Mouse (Mus musculus) left cerebral cortex, adult 11 months (tissue): ENCODE measurements around the gene Klhl11.

Source experiments
- DNase-seq: peaks from one replicate; pipeline ENCODE4 v3.0.0; 2022; ENCODE audit warnings: low spot score

Klhl11 gene

DNA sequence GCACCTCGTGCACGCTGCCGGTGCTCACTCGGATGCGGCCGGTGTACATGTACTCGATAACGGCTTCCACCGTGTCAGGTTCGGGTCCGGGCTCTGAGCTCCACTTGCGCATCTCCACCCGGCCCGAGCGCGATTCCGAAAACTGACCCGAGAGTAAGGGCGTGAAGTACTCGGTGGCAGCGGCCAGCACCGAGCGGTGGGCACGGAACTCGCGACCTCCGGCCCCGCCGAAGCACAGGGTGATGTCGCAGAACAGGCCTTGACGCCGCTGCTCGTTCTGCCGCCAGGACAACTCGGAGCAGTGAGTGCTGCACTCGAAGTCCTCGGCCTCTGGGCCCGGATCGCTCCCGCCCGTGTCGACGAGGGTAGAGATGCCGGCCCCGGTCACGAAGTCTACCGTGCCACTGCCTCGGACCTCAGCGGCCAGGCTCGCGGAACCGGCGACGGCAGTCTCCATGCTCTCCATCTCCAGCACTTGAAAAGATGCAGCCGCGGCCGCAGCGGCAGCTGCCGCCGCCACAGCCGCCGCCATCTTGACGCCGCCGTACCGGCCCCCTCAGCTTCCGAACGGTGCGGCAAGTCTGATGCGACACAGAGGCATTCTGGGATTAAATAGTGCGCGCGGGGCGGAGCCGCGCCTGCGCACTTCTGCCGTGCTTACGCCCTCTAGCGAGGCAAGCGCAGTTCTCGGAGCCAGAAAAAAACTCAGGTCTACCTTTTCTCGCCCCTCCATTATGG is at the start of gene Klhl11:
Gene Klhl11, minus strand, starts transcription at position 545 of the 738 bp plus-strand sequence.
- DNase-seq, result peak; percentile 80

DNA sequence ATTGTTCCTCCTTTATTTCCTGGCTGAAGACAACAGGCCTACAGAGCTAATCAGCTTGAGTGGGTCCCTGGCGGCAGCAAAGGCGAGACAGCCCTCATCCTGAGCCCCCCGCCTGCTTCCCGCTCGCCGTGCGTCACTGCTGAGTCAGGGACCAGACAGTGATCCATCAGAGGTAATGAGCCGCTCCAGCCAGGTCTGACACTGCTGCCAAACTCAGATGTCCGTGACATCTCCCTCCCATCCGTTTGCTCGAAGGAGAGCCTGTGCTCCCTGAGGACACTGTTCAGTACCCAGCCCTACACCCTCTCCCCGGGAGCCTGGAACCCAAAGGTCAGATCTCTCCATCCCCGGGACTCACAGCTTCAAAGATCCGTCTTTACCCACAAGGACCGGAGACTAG is 48.3 kb upstream of the Klhl11 start:
- no peak for DNase-seq

DNA sequence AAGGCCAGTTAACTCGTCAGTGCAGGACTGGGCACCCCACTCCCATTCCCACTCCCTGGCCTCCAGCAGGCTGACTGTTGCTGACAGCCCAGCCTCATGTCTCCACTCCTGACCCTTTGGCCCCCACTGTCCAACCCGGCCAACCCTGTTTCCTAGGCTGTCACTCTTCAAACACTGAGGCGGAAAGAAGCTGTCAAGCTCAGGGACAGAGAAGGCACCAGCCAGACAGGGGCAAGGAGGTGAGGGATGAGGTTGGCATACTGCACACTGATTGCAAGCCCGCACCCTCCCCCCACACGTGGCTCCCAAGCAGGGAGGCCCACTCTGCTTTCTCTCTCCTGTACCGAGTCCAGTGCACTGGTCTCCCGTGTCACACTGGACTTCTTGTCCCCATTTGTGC is 46.6 kb upstream of the Klhl11 start:
- DNase-seq, result no peak

DNA sequence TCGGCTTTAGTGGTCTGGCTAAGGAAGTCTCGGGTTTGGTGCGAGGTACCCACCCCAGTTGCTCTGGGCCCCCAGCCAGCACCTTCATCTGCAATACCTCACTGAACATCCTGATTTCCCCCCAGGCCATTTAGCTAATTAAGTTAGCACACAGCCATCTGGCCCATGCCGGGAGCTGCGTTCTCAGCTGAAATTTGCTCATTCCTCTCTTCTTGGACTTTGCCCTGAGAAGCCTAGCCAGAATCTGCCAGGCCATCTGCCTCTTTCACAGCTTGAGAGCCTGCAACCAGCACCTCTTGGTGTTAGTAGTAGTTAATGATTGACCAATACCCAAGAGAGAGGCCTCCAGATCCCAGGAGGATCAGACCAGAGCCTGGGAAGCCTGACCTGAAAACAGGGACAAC is 45.6 kb upstream of the Klhl11 start:
- no peak for DNase-seq

DNA sequence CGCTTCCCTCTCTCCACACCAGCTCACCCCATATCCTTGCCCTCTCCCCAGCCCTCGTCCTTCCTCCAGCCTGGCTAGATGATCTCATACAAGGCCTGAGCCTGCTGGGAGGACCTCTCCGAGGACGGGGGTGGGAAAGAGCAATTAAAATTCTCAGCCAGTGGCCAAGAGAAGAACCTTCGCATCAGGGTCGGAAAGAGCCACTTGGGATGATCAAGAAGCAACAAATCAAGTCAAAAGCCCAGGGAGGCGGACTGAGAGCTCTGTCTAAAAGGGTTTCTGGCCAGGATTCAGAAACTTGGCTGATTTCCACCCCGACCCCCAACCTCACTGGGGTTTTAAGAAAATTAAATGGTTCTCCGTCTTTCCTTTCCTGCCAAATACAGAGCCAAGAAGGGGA is 43.8 kb upstream of the Klhl11 start:
- no peak for DNase-seq

DNA sequence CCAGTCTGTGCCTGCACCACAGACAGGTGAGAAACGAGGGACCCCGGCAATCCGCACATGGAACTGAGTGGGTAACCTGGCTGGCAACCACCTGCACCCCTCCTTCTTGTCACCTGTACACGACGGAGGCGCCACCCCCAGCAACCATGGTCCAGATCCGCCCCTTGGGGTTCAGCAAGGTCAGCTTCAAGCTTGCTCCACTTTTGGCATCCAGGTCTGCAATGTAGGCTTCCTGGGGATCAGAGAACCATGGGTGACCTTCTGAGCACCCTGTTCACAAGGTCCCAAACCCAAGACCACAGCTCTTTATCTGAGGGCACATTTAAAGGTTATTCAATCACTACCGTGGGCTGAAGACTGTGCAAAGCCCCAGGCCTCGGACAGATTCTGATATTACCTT is 43.2 kb upstream of the Klhl11 start:
- DNase-seq, result no peak

DNA sequence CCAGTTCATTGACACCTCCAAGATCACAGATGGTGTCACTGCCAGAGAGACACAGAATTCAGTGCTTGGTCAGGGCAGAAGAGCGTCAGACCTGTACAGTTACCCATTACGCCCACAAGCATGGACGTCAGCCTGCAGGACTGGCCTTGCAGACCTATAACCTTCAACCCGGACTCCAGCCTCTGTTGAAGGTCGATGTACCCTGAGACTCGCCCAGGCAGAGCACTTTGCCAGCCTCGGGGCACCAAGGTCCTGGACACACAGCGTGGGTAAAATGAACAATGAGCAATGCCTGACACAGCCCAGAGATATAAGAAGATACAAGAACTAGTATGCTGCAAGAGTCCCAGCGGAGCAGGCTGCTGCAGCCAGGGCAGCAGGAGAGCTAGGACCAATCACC is 42.5 kb upstream of the Klhl11 start:
- DNase-seq, result no peak

DNA sequence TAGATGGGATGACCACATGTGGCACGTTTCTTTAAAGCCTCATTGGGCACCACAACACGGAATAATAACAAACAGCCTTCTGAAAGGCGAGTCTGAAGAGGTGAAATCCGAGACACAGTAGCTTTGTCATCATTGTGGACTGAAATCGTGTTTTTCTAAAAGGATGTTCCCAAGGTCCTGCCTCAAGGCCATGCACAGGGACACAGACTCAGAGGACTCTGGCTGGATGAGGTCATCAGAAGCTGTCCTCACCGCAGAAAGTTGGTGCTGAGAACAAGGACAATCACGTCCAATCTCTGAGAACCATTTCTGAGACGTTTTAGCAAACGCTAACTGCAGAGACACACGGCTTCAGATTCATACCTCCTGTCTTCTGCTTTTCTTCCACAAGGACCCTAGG is 41.2 kb upstream of the Klhl11 start:
- no peak for DNase-seq

DNA sequence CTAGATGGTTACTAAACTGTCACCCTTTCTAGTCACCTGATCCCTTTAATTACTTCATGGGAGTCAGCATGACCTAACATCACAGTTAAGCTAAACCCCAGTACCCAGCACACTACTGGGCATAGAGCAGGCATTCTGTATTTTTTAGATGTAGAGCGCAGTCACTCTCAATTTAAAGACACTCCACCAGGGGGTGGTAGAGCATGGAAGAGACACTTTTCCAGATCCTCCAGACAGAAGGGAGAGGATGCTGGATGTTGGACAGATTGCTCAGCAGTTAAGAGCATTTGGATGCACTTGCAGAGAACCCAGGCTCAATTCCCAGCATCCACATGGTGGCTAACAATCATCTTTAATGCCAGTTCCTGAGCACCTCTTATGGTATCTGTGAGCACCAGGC is 39.8 kb upstream of the Klhl11 start:
- no peak for DNase-seq

DNA sequence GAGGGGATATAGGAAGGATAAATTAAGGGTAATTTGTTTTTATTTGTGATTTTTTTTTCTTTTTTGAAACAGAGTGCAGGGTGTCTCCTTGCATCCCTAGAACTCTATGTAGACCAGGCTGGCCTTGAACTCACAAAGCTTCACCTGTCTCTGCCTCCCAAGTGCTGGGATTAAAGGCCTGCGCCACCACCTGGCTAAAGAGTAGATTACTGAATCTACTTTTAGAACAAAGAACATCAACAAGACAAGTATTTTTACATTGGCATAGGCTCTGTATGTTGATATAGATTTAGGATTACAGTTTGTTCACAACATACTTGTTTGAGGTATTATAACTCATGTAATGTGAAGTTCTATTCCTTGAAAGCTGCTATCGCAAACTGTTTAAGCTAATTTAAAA is 38.0 kb upstream of the Klhl11 start:
- DNase-seq, result no peak

DNA sequence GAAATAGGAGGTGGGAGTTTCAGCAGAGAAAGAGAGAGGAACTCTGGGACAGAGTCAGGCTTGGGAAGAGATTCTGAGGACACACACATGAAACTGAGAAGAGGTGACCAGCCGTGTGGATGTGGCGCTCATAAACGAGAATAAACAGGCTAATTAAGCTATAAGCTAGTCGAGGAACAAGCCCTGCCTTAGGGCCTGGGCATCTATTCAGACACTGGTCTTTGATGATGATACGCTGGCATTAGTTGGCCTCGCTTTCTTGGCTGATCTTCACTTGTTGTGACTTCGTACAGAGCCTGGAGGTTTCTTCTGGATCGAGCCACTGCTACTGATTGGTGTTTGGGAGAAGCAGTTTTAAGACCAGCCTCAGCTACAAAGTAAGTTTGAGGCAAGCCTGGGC is 33.5 kb upstream of the Klhl11 start:
- no peak for DNase-seq

DNA sequence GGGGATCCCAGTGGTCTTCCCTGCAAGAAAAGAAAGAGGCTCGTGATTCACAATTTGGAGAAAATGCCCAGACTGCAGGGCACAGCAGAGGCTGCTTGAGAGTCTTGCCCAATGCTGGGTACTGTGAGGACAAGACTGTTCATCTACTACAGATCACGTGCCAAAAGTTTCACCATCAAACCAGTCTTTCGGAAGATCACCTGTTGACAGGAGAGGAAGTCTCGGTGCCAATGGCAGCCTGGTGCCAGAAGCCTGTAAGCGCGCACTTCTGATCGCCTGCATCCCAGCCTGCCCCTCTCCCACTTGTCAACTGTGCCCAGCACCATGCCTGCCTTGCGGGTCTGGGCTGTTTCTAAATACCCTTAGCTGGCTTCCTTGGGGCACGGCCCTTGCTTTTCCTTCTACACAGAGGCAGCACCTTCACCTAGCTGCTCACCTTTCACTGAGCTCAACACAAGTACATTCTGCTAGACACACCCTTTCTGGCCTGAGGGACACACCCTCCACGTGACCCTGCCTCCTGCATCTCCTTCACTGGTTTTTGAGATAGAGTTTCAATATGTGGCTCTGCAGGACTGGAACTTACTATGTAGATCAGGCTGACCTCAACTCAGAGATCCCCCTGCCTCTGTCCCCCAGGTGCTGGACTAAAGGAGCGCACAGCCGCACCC is 32.6 kb upstream of the Klhl11 start:
- DNase-seq, result no peak

DNA sequence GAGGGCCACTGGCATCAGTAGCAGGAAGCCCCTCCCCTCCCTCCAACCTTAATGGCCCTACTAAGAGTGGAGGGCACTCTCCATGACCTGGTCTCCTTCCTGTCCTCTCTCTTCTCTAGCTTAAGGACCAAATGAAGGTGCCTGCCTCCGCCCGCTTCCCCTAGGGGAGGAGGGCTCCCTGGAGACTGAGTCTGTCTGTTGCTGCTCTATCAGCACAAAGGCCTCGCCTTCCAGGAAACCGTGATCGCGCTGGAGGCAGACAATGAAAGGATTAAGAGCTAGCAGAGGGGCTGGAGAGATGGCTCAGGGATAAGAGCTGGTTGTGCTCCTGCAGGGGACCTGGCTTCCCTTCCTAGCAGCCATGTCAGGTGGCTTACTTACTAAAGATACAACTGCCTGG is 28.8 kb upstream of the Klhl11 start:
- DNase-seq, result no peak

DNA sequence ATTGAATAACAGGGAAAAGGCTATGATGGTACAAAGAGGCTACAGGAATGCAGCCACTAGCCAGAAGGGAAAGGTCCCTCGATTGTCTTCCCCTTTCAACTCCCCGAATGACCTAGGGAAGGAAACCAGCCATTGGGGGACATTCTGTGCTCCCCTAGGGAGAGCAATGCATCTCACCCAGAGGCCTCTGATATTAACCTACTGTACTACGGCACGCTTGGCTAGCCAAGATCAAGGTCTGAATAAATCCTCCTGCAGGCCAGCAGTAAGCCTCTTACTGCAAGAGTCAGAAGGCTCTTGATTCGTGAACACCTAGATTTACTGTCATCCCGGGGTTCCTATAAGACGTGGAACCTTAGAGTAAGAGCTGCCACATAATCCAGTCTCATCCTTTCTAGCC is 28.1 kb upstream of the Klhl11 start:
- no peak for DNase-seq

DNA sequence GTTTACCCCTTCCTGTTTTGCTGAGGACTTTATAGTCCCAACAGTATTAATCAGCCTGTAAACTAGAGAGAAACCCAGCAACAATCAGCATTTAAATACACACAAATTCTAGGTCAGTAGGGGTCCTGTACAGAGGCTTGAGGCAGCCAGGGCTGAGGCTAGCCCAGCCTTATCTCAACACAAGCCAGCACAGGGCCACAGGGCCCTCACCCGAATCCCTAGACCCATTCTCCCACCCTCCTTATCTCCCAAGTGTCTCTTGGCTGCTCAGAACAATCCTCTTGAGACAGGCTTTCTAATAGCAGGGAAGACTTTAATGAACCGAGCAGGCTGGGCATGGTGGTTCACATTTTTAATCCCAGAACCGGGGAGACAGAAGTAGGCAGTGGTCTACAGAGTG is 27.7 kb upstream of the Klhl11 start:
- DNase-seq, result no peak

DNA sequence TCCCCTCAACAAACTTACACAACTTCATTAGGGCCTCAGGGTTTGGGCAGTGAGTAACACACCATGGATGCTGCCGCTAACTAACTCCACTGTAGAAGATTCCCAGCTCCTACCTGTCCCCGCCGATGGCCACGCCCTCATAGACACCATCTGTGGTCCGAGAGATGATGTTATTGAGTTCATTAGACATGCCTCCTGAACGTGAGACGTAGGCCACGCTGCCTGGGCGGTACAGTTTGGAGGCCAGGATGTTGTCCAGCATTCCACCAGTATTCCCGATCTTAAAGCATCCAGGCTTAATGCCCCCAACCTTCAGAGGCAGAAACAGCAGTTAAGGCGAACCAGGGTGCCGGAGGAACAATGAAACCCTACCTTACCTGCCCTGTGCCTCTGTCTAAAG is 21.2 kb upstream of the Klhl11 start:
- no peak for DNase-seq

DNA sequence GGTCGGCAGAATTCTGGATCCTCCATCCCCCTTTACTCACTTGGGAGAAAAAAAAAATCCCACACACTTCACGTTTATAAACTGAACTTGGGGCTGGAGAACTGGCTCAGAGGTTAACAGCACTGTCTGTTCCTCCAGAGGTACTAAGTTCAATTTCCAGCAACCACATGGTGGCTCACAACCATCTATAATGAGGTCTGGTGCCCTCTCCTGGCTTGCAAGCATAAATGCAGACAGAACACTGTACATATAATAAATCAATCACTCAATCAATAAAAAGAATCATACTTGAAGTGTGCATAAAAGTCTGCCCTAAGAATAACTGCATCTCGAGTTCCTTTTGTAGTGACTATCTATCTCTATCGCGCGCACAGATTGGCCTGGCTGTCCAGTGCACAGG is 18.4 kb upstream of the Klhl11 start:
- DNase-seq, result no peak

DNA sequence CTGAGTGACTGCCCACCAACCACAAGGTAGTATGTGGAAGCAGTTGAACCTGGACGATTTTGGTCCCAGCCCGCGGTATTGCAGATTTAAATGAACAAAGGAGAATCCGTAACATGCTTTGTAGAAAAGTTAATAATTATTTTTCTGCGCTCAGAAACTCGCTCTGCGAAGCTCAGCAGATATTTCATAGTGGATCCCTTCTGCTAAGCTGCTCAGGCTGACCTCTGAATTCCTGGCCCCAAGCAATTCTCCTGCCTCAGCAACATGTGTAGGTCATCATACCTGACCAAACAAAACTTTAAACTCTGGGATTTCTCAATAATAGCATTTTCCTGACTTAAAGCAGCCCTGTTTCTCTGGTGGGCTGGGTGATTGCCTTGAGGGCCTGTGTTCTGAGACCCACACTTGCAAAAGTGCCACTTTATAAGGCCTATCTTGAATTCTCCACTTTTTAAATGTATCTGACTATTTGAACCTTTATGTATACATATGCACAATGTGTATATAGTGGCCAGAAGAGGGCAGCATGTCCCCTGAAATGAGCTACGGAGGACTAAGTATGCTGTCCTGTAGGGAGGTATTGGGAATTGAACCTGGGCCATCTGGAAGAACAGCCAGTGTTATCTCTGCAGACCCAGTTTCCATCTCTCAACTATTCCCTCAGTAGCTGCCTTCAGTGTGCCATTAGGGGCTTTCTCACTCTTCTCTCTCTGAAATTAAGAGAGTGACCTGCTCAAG is 13.4 kb upstream of the Klhl11 start:
- no peak for DNase-seq

DNA sequence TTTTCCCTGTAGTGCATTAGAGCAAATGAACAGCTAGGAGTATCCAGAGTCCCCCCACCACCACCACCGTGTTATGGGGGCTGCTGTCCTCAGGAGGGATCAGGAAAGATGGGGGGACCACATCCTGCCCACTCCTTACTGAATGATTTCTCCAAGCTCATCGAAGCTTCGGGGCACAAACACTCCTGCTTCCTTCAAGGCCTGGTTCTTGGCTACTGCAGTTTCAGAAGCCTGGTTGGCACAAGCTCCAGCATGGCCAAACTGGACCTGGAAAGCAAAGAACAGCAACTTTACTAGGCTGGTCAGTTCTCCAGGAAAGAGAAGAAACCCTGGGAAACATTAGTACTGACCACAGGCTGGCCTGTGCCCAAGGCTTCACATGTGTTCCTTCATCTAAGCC is 11.9 kb upstream of the Klhl11 start:
- no peak for DNase-seq

DNA sequence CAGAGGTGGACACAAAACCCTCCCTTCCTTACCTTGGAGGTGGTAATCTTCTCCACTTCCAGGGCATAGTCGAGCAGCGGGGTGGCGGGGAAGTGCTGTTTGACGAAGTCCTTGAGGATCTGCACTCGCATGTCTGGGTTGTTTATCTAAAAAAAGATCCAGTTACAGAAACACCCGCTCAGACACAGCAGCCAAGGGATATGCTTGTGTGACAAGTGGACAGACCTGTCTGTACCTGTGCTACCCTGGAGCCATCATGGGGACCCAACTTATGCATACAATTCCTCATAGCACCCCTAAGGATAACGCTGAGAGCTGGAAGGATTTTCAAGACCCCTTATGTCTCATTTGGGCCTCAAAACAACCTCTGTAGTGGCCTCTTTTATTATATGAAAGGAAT is 6.6 kb upstream of the Klhl11 start:
- DNase-seq, result no peak

DNA sequence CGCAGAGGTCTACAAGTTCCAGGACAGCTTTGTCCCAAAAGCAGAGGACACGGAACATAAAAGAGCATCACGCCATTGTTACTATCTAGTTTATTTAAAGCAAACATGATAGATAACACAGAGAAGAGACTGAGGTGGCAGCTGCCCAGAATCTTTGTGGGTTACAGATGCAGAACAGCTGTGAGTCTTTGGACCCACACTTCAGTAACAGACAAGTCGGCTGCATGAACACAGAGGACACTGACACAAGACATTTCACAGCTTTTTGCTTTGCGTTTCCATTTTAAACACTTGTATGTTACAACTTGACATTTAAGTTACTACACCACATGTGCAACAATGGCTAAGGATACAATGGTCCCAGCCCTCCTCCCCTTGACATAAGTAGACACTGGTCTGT is 3.7 kb upstream of the Klhl11 start:
- DNase-seq, result no peak

DNA sequence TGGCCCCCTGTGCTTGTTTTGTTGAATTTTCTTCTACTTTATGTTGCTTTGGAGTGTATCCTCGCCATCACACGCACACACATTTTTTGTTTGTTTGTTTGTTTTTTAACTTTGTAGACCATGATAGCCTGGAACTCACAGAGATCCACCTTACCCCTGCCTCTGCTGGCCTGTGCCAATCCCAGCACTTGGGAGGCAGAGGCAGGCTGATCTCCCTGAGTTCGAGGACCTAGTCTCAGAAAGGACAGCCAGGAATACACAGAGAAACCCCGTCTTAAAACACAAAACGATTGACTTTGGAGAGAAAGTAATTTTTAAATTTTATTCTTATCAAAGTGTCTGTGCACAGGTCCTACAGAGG is 374 bp upstream of the Klhl11 start:
- DNase-seq, result no peak

DNA sequence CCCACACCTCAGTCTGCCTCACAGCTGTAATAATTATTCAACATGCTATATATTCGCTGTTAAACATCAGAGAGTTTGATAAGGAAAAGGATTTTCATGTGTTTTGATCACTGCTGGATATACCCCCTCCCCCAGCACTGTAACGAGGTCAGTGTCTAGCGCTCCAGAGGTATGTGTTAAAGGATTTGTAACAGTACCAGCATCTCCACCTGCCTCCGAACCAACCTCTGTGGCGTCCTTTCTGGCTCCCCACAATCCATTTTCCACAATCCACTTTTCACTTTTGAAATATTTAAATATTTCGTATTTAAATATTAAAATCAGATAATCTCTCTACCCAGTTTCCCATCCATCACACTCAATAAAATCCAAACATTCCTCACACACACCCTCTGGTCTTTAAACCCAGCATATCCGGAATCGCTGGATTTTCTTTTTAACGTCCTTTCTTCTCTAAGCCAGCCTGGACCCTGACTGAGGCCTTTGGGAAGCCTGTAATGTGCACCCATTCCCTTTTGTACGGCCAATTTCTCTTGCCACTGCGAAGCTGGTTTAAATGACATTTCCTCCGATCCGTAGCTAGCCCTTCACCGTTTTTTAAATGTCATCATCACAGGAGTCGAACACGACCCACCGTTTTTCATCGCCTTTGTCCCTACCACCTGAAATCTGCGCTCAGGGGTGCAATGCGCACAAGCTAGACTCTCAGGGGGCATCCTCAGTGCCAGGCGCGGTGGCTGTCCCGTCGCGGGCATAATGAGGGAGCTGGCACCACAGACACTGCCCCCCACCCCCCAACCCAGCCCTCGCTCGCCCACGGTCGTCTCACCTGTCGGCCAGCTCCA is 967 bp downstream of the Klhl11 start:
- DNase-seq, result no peak
